Mouse (Mus musculus) G1E (cell line): ENCODE measurements around the gene Glp2r.

Experiments used
- CTCF ChIP-seq: IDR thresholded peaks from 2 replicates; pipeline ENCODE4 v1.5.1; 2012; ENCODE audit warnings: low read depth, low read length, inconsistent platforms, mixed read lengths
- GATA1 ChIP-seq: IDR thresholded peaks from 2 replicates; pipeline ENCODE4 v1.6.1; 2012; ENCODE audit warnings: borderline replicate concordance, low read length, inconsistent platforms, mixed read lengths
- GATA2 ChIP-seq: IDR thresholded peaks from 2 replicates; pipeline ENCODE4 v1.6.1; 2012; ENCODE audit warnings: low read depth, low read length, inconsistent platforms, borderline replicate concordance
- POLR2AphosphoS5 ChIP-seq: IDR thresholded peaks from 2 replicates; pipeline ENCODE4 v1.6.1; 2012; ENCODE audit warnings: low read depth, low read length, inconsistent platforms; ENCODE audit not compliant: insufficient replicate concordance
- TAL1 ChIP-seq: conservative IDR thresholded peaks from 2 replicates; pipeline ENCODE4 v1.6.1; 2012; ENCODE audit warnings: low read depth, low read length, inconsistent platforms, mixed read lengths

DNA sequence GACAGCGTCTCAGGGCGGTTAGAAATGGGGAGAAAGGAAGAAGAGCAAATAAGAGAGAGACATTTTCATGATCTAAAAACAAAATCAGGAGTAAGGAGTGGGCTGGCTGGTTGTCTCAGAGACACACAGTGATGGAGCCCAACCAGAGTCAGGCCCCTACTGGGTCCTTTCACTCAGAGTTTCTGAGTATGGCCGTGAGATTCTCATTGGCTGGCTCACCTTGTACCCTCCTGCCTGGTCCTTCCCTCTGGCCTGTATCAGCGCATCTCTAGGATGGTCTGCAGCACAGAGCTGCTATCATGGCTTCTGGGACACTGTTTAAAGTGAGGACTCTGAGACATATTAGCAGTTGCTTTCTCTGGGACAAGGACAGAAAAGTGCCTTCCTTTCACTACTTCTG is 116.4 kb downstream of the Glp2r start:
- TF ChIP-seq CTCF (no peak), POLR2AphosphoS5 (no peak), GATA2 (no peak), TAL1 (no peak), GATA1 (no peak)
